Mouse (Mus musculus) forebrain, embryonic 13.5 days (tissue): ENCODE measurements around the gene Gprin1. TPM values are rescaled to one million over a fixed set of nuclear protein-coding genes. Genes with fewer than 3 reads are reported as not detected.
A peak's percentile ranks its signal among the peaks of the same experiment; 100 is the strongest.

Source experiments
- ATAC-seq: fragments of 200-750 bp; cut with Nextera tagmentation; 2 replicates; pipeline ENCODE4 v1.8.0; 2017
- H3K27ac ChIP-seq: fragments of 300-500 bp; sonication (generic); 2 replicates; pipeline ENCODE4 v1.5.1; 2015; ENCODE audit warnings: inconsistent platforms, mild to moderate bottlenecking, moderate library complexity
- H3K27me3 ChIP-seq: fragments of 300-500 bp; sonication (generic); 2 replicates; pipeline ENCODE4 v1.6.1; 2015; ENCODE audit warnings: mild to moderate bottlenecking, inconsistent platforms
- H3K36me3 ChIP-seq: fragments of 300-500 bp; sonication (generic); 2 replicates; pipeline ENCODE4 v1.6.1; 2015; ENCODE audit warnings: mild to moderate bottlenecking, inconsistent platforms; ENCODE audit not compliant: poor library complexity, severe bottlenecking
- H3K4me1 ChIP-seq: fragments of 300-500 bp; sonication (generic); 2 replicates; pipeline ENCODE4 v1.6.1; 2015; ENCODE audit warnings: inconsistent platforms
- H3K4me2 ChIP-seq: fragments of 300-500 bp; sonication (generic); 2 replicates; pipeline ENCODE4 v1.6.1; 2015; ENCODE audit warnings: inconsistent platforms, mild to moderate bottlenecking, moderate library complexity
- H3K4me3 ChIP-seq: fragments of 300-500 bp; sonication (generic); 2 replicates; pipeline ENCODE4 v1.5.1; 2015; ENCODE audit warnings: mild to moderate bottlenecking, inconsistent platforms
- H3K9ac ChIP-seq: fragments of 300-500 bp; sonication (generic); 2 replicates; pipeline ENCODE4 v1.6.1; 2015; ENCODE audit warnings: mild to moderate bottlenecking, inconsistent platforms
- H3K9me3 ChIP-seq: fragments of 300-500 bp; sonication (generic); replicated peaks from 2 replicates; pipeline ENCODE4 v1.6.1; 2016; ENCODE audit warnings: inconsistent platforms
- WGBS: fragments of 180-500 bp; shearing (Covaris S2); methylation state at CpG from one replicate; pipeline ENCODE4 v1.1.7; 2015; 5-methylcytosine and 5-hydroxymethylcytosine counted together
- polyA plus RNA-seq: library from polyadenylated mRNA; unstranded; fragments of >200 nt; fragmentation: Nextera tagmentation; extraction: Ambion mirVana; gene quantifications from 2 replicates; pipeline ENCODE4 v1.2.1, GENCODE M21; 2015

The Gprin1 gene
- polyA plus RNA-seq, 1 experiment from 2014 or later = 3.5 TPM

- Histone ChIP-seq H3K27ac (no peak within 1 kb of the TSS), H3K4me1 (peaks cover 8% of the 10 kb centered on the region), H3K9me3 (no peaks in the 10 kb centered on the region), H3K27me3 (no peaks in the 10 kb centered on the region), H3K9ac (no peak within 1 kb of the TSS), H3K4me3 (no peak within 1 kb of the TSS), H3K36me3 (no peaks in the 10 kb centered on the region), H3K4me2 (no peak within 1 kb of the TSS)
- no peak for ATAC-seq
- WGBS = 93% methylated on average over 4 of the region's 4 CpGs
Measured at GRCm38 (mm10) chr13:54783698-54784097, 34.0 kb upstream of the Gprin1 start, which contains the start of gene Eif4e1b. Eif4e1b (plus strand) TSS chr13:54783998.

- H3K36me3 ChIP-seq = no peaks in the 10 kb centered on the region
- no peak overlapping the region for H3K4me3 ChIP-seq
- ATAC-seq = no peak
- H3K4me2 ChIP-seq = no peak overlapping the region
- no peak overlapping the region for H3K9ac ChIP-seq
- WGBS = 36% methylated on average over 2 of the region's 2 CpGs
- no peaks in the 10 kb centered on the region for H3K27me3 ChIP-seq
- H3K9me3 ChIP-seq = no peaks in the 10 kb centered on the region
- no peak overlapping the region for H3K27ac ChIP-seq
- peaks cover 8% of the 10 kb centered on the region for H3K4me1 ChIP-seq
Measured at GRCm38 (mm10) chr13:54783235-54783634, 33.6 kb upstream of the Gprin1 start.

- no peak overlapping the region for H3K9ac ChIP-seq
- no peak overlapping the region for H3K4me2 ChIP-seq
- peaks cover 8% of the 10 kb centered on the region for H3K4me1 ChIP-seq
- no peaks in the 10 kb centered on the region for H3K27me3 ChIP-seq
- H3K4me3 ChIP-seq = no peak overlapping the region
- no peaks in the 10 kb centered on the region for H3K9me3 ChIP-seq
- H3K27ac ChIP-seq = peak overlapping the region; percentile 25; the same call in 1 of the 2 replicates
- whole genome bisulfite sequencing = 88% methylated on average over 3 of the region's 3 CpGs
- no peak for ATAC-seq
- H3K36me3 ChIP-seq = no peaks in the 10 kb centered on the region
Measured at GRCm38 (mm10) chr13:54781086-54781485, 31.4 kb upstream of the Gprin1 start.

GRCm38 (mm10) chr13:54780592-54780991 is 30.9 kb upstream of the Gprin1 start:
- Histone ChIP-seq H3K27ac (peak overlapping the region; percentile 25; the same call in 1 of the 2 replicates), H3K4me1 (peaks cover 8% of the 10 kb centered on the region), H3K9me3 (no peaks in the 10 kb centered on the region), H3K27me3 (no peaks in the 10 kb centered on the region), H3K4me2 (no peak overlapping the region), H3K36me3 (no peaks in the 10 kb centered on the region), H3K9ac (no peak overlapping the region), H3K4me3 (no peak overlapping the region)
- WGBS = 74% methylated on average over 3 of the region's 3 CpGs
- no peak for ATAC-seq

GRCm38 (mm10) chr13:54767012-54767411 is 17.3 kb upstream of the Gprin1 start:
- Histone ChIP-seq H3K9me3 (no peaks in the 10 kb centered on the region), H3K4me1 (peaks cover 25% of the 10 kb centered on the region), H3K4me3 (no peak overlapping the region), H3K36me3 (no peaks in the 10 kb centered on the region), H3K4me2 (0 out of 2 replicates have a peak overlapping the region, but pooled peaks have one; percentile 88), H3K27me3 (peaks cover 62% of the 10 kb centered on the region), H3K9ac (no peak overlapping the region), H3K27ac (no peak overlapping the region)
- ATAC-seq = no peak
- 72% methylated on average over 4 of the region's 4 CpGs for WGBS

- H3K4me1 ChIP-seq = peaks cover 25% of the 10 kb centered on the region
- peak; percentile 92 for ATAC-seq
- 1% methylated on average over 35 of the region's 35 CpGs for WGBS
- no peaks in the 10 kb centered on the region for H3K36me3 ChIP-seq
- peak within 1 kb of the TSS; percentile 88 for H3K4me2 ChIP-seq
- peak within 1 kb of the TSS; percentile 68 for H3K9ac ChIP-seq
- peak within 1 kb of the TSS; percentile 51 for H3K4me3 ChIP-seq
- H3K9me3 ChIP-seq = no peaks in the 10 kb centered on the region
- no peak within 1 kb of the TSS for H3K27ac ChIP-seq
- peaks cover 66% of the 10 kb centered on the region for H3K27me3 ChIP-seq
Measured at GRCm38 (mm10) chr13:54766192-54766768, 16.6 kb upstream of the Gprin1 start, which contains the start of gene Sncb. Sncb (minus strand) TSS chr13:54766595.

GRCm38 (mm10) chr13:54765281-54766191 is 15.9 kb upstream of the Gprin1 start:
- Histone ChIP-seq H3K4me1 (peaks cover 29% of the 10 kb centered on the region), H3K27me3 (peaks cover 70% of the 10 kb centered on the region), H3K27ac (no peak overlapping the region), H3K4me2 (peak overlapping the region; percentile 88), H3K36me3 (no peaks in the 10 kb centered on the region), H3K9ac (peak overlapping the region; percentile 68), H3K4me3 (peak overlapping the region; percentile 51), H3K9me3 (no peaks in the 10 kb centered on the region)
- peak; percentile 34 for ATAC-seq
- 4% methylated on average over 44 of the region's 44 CpGs for WGBS

GRCm38 (mm10) chr13:54760906-54761305 is 11.2 kb upstream of the Gprin1 start:
- 72% methylated on average over 7 of the region's 7 CpGs for WGBS
- Histone ChIP-seq H3K9me3 (no peaks in the 10 kb centered on the region), H3K36me3 (no peaks in the 10 kb centered on the region), H3K4me2 (no peak overlapping the region), H3K4me3 (no peak overlapping the region), H3K27me3 (peaks cover 61% of the 10 kb centered on the region), H3K27ac (0 out of 2 replicates have a peak overlapping the region, but pooled peaks have one; percentile 8), H3K4me1 (peaks cover 58% of the 10 kb centered on the region), H3K9ac (no peak overlapping the region)
- no peak for ATAC-seq

GRCm38 (mm10) chr13:54760164-54760795 is 10.6 kb upstream of the Gprin1 start:
- Histone ChIP-seq H3K27me3 (peaks cover 54% of the 10 kb centered on the region), H3K4me3 (no peak overlapping the region), H3K9ac (no peak overlapping the region), H3K9me3 (no peaks in the 10 kb centered on the region), H3K4me2 (no peak overlapping the region), H3K36me3 (no peaks in the 10 kb centered on the region), H3K27ac (peak overlapping the region; percentile 31; the same call in 1 of the 2 replicates), H3K4me1 (peaks cover 57% of the 10 kb centered on the region)
- 67% methylated on average over 8 of the region's 8 CpGs for WGBS
- ATAC-seq = no peak

GRCm38 (mm10) chr13:54759496-54759895 is 9.8 kb upstream of the Gprin1 start:
- Histone ChIP-seq H3K9me3 (no peaks in the 10 kb centered on the region), H3K4me1 (peaks cover 57% of the 10 kb centered on the region), H3K4me2 (peak overlapping the region; percentile 76), H3K9ac (peak overlapping the region; percentile 61; the same call in 1 of the 2 replicates), H3K27ac (no peak overlapping the region), H3K4me3 (no peak overlapping the region), H3K27me3 (peaks cover 47% of the 10 kb centered on the region), H3K36me3 (no peaks in the 10 kb centered on the region)
- ATAC-seq = no peak
- WGBS = 3% methylated on average over 7 of the region's 7 CpGs

GRCm38 (mm10) chr13:54758756-54759470 is 9.2 kb upstream of the Gprin1 start:
- WGBS = under 1% methylated on average over 29 of the region's 29 CpGs
- H3K4me2 ChIP-seq = peak overlapping the region; percentile 76
- H3K9me3 ChIP-seq = no peaks in the 10 kb centered on the region
- H3K4me3 ChIP-seq = peak overlapping the region; percentile 46
- H3K27ac ChIP-seq = peak overlapping the region; percentile 95
- ATAC-seq = no peak
- H3K27me3 ChIP-seq = peaks cover 41% of the 10 kb centered on the region
- H3K36me3 ChIP-seq = no peaks in the 10 kb centered on the region
- peak overlapping the region; percentile 61 for H3K9ac ChIP-seq
- peaks cover 63% of the 10 kb centered on the region for H3K4me1 ChIP-seq
